Mouse (Mus musculus) heart, embryonic 12.5 days (tissue): ENCODE measurements around the gene Grid1. TPM values are rescaled to one million over a fixed set of nuclear protein-coding genes. Genes with fewer than 3 reads are reported as not detected.

ENCODE experiments used
- ATAC-seq: fragments of 200-750 bp; cut with Nextera tagmentation; 2 replicates; pipeline ENCODE4 v1.8.0; 2017; ENCODE audit warnings: moderate TSS enrichment, moderate library complexity; ENCODE audit not compliant: insufficient number of reproducible peaks, low FRiP score
- H3K27ac ChIP-seq: fragments of 300-500 bp; sonication (generic); 2 replicates; pipeline ENCODE4 v1.5.1; 2016; ENCODE audit warnings: mild to moderate bottlenecking, moderate library complexity; ENCODE audit not compliant: poor library complexity, severe bottlenecking
- H3K27me3 ChIP-seq: fragments of 300-500 bp; sonication (generic); replicated peaks from 2 replicates; pipeline ENCODE4 v1.6.1; 2016; ENCODE audit warnings: mild to moderate bottlenecking, moderate library complexity
- H3K36me3 ChIP-seq: fragments of 300-500 bp; sonication (generic); 2 replicates; pipeline ENCODE4 v1.6.1; 2016; ENCODE audit warnings: mild to moderate bottlenecking, moderate library complexity
- H3K4me1 ChIP-seq: fragments of 300-500 bp; sonication (generic); replicated peaks from 2 replicates; pipeline ENCODE4 v1.6.1; 2016; ENCODE audit warnings: mild to moderate bottlenecking
- H3K4me2 ChIP-seq: fragments of 300-500 bp; sonication (generic); 2 replicates; pipeline ENCODE4 v1.6.1; 2016; ENCODE audit warnings: mild to moderate bottlenecking, moderate library complexity
- H3K4me3 ChIP-seq: fragments of 300-500 bp; sonication (generic); 2 replicates; pipeline ENCODE4 v1.5.1; 2016; ENCODE audit warnings: mild to moderate bottlenecking
- H3K9ac ChIP-seq: fragments of 300-500 bp; sonication (generic); 2 replicates; pipeline ENCODE4 v1.6.1; 2016; ENCODE audit warnings: mild to moderate bottlenecking, moderate library complexity
- H3K9me3 ChIP-seq: fragments of 300-500 bp; sonication (generic); replicated peaks from 2 replicates; pipeline ENCODE4 v1.6.1; 2016; ENCODE audit warnings: mild to moderate bottlenecking, moderate library complexity
- WGBS: fragments of 180-500 bp; shearing (Covaris S2); methylation state at CpG from one replicate; pipeline ENCODE4 v1.1.7; 2016; 5-methylcytosine and 5-hydroxymethylcytosine counted together
- polyA plus RNA-seq: library from polyadenylated mRNA; unstranded; fragments of >200 nt; fragmentation: Nextera tagmentation; extraction: Ambion mirVana; gene quantifications from 2 replicates; pipeline ENCODE4 v1.2.1, GENCODE M21; 2016

The Grid1 gene
- polyA plus RNA-seq, 1 experiment from 2014 or later: 0.51 TPM

DNA sequence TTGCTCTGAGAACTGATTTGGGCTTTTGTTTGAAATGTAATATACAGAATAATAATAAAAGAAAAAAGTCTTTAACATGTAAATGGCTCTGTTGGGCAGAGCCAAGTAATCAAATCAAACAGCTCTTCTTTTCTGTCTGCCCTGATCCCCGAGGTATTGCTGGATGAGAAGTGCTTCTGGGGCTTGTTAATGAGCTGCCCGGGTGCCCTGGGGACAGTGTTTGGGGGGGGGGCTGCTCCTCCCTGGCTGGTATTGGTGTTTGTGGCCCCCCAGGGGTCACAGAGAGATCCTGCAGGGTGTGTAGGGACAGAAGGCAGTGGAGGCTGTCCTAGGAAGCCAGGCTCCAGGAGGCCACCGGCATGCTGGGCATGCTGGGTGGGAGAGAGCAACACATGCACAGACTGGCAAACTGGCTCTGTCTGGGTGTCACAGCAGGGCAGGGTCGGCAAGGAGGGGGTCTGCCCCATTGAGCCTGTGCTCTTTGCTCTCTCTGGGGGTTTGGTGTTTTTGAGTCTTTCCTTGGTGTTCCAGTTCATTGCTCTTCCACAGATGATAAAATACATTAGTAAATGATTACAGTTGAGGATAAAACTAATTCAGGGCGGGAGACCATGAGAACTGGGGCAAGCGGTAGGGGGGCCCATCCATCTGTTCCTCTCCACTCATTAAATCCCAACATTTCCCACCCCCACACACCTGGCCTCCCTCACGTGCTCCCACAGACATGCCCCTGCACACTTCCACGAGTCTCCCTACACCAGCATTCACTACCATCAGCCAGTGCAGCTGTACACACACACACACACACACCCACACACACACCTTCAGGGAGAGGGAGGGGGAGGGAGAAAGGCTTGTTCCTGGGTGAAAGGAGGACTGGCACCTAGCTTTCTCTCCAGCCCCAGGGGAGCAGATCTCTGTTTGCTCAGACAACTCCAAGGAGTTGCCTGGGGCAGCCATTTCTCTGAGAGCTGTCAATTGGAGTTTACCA is 60.8 kb downstream of the Grid1 start:
- Histone ChIP-seq H3K4me1 (no peaks in the 10 kb centered on the region), H3K9me3 (no peaks in the 10 kb centered on the region), H3K4me3 (no peak overlapping the region), H3K27ac (no peak overlapping the region), H3K4me2 (no peak overlapping the region), H3K9ac (no peak overlapping the region), H3K27me3 (peaks cover 36% of the 10 kb centered on the region), H3K36me3 (no peaks in the 10 kb centered on the region)
- 27% methylated on average over 8 of the region's 8 CpGs for WGBS
- no peak for ATAC-seq

- H3K4me1 ChIP-seq: no peaks in the 10 kb centered on the region
Observed at GRCm38 (mm10) chr14:34884194-34884593, 64.3 kb downstream of the Grid1 start.

GRCm38 (mm10) chr14:34884611-34885010 is 64.7 kb downstream of the Grid1 start:
- ATAC-seq: no peak
- peaks cover 36% of the 10 kb centered on the region for H3K27me3 ChIP-seq
- no peak overlapping the region for H3K9ac ChIP-seq

More at GRCm38 (mm10) chr14:34884194-34884593, 64.3 kb downstream of the Grid1 start:
- H3K36me3 ChIP-seq: no peaks in the 10 kb centered on the region
- no peaks in the 10 kb centered on the region for H3K9me3 ChIP-seq
- 89% methylated on average over 11 of the region's 11 CpGs for WGBS
- ATAC-seq: no peak
- H3K9ac ChIP-seq: no peak overlapping the region
- no peak overlapping the region for H3K4me2 ChIP-seq
- no peak overlapping the region for H3K27ac ChIP-seq
- peaks cover 36% of the 10 kb centered on the region for H3K27me3 ChIP-seq
- no peak overlapping the region for H3K4me3 ChIP-seq

DNA sequence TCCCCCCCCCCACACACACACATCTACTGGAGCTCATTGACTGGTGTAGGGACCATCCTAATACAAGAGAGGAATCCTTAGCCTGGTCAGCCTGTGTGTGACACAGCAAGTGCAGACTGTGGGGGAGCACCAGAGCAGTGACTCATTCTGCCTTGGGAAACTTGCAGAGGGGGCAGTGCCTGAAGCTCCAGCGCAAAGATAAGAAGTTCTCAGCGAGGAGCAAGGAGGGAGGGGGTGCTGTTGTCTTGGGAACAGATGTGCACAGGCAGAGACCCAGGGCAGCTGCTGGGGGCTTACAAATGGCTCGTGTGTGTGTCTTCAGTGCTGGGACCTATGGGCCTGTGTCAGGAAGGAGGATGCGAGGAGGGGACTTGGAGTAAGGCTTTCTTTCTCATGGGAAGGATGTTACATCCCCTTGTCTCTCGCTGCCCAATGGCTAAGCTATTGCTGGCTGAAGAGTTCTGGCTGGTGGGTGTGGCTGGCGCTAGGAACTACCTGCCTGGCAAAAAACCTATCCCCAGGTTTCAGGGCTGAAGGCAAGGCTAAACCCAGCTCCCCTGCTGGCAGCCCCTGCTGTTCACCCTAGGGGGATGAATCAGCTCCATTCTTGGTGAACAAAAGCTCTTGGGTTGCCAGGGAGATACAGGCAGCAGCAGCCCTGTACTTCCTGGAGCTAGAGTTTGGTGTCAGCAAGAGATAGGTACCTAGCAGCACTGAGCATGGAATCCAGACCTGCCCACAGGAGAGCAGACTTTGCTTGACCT is 72.0 kb downstream of the Grid1 start:
- H3K27me3 ChIP-seq: peaks cover 34% of the 10 kb centered on the region
- H3K27ac ChIP-seq: no peak overlapping the region
- no peak overlapping the region for H3K9ac ChIP-seq
- H3K9me3 ChIP-seq: no peaks in the 10 kb centered on the region
- no peaks in the 10 kb centered on the region for H3K36me3 ChIP-seq
- H3K4me3 ChIP-seq: no peak overlapping the region
- ATAC-seq: peak; percentile 46; the same call in 1 of the 2 replicates
- peaks cover 13% of the 10 kb centered on the region for H3K4me1 ChIP-seq
- 5% methylated on average over 6 of the region's 6 CpGs for WGBS
- H3K4me2 ChIP-seq: no peak overlapping the region

More at GRCm38 (mm10) chr14:34884611-34885010, 64.7 kb downstream of the Grid1 start:
- 85% methylated on average over 3 of the region's 3 CpGs for WGBS
- no peaks in the 10 kb centered on the region for H3K36me3 ChIP-seq
- H3K4me2 ChIP-seq: no peak overlapping the region
- no peak overlapping the region for H3K4me3 ChIP-seq
- H3K9me3 ChIP-seq: no peaks in the 10 kb centered on the region
- H3K27ac ChIP-seq: no peak overlapping the region
- no peaks in the 10 kb centered on the region for H3K4me1 ChIP-seq

DNA sequence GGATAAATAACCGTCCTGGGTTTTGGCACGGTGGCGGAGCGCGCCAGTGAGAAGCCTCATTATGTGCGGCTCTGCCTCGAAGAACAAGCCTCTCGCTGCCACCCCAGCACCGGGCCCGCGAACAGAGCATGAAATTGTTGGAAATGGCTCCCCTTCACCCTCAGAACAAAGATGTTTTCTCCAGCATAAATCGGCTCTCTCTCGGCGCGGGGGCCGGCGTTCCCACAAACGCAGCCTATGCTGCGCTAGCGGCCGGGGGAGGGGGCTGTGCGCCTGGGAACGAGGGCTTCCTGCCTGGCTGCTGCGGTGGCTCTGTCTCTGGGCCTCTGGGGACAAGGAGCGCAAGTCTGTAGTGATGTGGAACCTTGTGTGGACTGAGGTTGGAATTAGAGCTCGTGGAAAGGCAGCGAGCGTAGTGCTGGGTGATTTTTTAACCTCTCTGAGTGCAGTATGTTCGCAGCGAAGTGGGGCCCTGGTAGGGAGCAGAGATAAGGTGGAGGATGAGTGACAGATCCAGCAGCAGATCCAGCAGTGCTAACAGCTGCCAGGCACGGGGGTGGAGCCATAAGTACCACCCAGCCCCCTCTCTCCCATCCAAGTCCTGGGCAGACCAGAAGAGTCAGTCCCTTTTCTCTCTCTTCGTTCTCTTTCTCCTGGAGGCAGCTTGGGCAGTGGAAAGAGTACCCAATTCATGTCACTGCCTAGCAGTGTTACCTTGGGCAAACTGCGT is 76.5 kb downstream of the Grid1 start:
- Histone ChIP-seq H3K27ac (no peak overlapping the region), H3K9me3 (no peaks in the 10 kb centered on the region), H3K27me3 (peaks cover 55% of the 10 kb centered on the region), H3K9ac (peak overlapping the region; percentile 59; the same call in 1 of the 2 replicates), H3K36me3 (no peaks in the 10 kb centered on the region), H3K4me3 (peak overlapping the region; percentile 43), H3K4me2 (peak overlapping the region; percentile 84), H3K4me1 (peaks cover 12% of the 10 kb centered on the region)
- WGBS: 5% methylated on average over 33 of the region's 33 CpGs
- no peak for ATAC-seq

DNA sequence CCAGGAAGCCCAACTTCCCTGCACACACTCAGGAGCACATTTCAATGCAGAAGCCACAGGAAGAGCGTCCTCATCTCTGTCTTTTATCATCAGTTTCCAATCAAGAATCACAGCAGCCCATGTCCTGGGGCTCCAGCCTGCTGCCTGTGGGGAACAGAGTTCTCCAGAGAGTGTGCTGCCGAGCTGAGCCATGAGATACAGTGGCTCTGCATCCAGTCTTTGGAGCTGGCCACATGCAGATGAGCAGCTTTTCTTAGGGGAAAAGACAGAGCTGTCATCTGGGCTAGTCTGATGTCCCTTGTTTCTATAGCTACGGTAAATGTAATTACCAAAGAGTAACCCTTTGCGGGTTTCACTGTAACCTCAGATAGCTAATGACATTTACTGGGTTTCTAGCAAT is 83.9 kb downstream of the Grid1 start:
- ATAC-seq: no peak
- H3K9ac ChIP-seq: no peak overlapping the region
- 61% methylated on average over 4 of the region's 4 CpGs for WGBS
- no peak overlapping the region for H3K27ac ChIP-seq
- H3K36me3 ChIP-seq: no peaks in the 10 kb centered on the region
- no peak overlapping the region for H3K4me3 ChIP-seq
- no peaks in the 10 kb centered on the region for H3K9me3 ChIP-seq
- no peak overlapping the region for H3K4me2 ChIP-seq
- peaks cover 10% of the 10 kb centered on the region for H3K27me3 ChIP-seq
- H3K4me1 ChIP-seq: no peaks in the 10 kb centered on the region

DNA sequence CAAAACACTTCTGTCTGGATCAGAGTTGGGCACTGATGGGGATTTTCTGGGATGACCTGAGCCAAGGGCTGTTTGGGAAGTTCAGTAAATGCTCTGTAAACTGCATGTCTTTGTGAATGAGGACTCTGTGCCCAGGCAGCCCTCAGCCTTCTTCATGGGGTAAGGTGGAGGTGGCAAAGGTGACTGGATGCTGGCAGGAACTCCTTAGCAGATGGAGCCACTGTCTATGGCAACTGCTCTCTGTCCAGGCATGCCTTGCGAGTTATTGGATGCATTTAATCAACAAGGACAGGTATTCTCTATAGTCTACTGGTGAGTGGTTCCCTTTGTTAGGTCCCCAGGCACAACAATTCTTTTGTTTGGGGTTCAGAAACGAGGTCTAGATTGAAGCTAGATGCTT is 85.8 kb downstream of the Grid1 start:
- peaks cover 6% of the 10 kb centered on the region for H3K27me3 ChIP-seq
- H3K9me3 ChIP-seq: no peaks in the 10 kb centered on the region
- H3K4me1 ChIP-seq: no peaks in the 10 kb centered on the region
- no peak overlapping the region for H3K4me3 ChIP-seq
- no peak overlapping the region for H3K4me2 ChIP-seq
- 61% methylated on average over 2 of the region's 2 CpGs for WGBS
- no peak overlapping the region for H3K9ac ChIP-seq
- no peak for ATAC-seq
- H3K27ac ChIP-seq: no peak overlapping the region
- no peaks in the 10 kb centered on the region for H3K36me3 ChIP-seq

DNA sequence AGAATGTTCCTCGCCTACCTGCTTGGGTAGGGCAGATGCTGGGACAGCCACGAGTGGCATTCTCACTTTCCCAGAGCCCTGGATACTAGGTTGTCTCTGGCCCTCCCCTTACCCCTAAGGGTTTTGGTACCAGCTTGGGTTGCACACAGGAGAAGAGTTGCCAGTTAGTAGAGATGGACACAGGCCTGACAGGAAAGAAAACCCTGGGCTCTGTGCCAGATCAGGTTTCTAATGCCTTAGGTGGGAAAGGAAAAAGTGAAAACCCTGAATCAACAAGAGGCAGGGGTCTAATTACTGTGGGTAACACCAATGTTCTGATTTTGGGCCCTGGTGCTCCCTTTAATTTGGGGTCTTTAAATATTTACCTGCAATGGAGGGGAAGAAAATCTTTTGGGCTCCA is 88.5 kb downstream of the Grid1 start:
- Histone ChIP-seq H3K27me3 (no peaks in the 10 kb centered on the region), H3K9ac (no peak overlapping the region), H3K4me2 (no peak overlapping the region), H3K4me3 (no peak overlapping the region), H3K27ac (no peak overlapping the region), H3K9me3 (no peaks in the 10 kb centered on the region), H3K4me1 (no peaks in the 10 kb centered on the region), H3K36me3 (no peaks in the 10 kb centered on the region)
- ATAC-seq: no peak
- 78% methylated on average over 2 of the region's 2 CpGs for whole genome bisulfite sequencing

DNA sequence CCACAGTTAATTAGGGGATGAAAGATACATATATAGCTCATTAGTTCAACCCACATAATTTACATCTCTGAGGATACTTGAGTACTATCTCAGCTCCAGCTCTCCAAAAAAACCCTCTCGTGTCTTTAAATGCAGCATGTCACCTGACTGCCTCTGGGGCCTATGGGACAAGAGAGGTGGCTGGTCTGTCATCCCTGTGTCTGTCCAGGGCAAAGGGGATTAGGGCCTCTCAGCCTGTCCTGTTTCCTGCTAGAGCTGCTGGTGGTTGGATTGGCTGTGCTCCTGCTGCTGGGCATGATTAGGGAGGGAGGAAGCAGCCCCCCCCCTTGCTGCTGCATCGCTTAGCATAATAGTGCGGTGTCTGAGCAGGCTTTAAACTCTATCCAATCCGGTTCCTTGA is 88.9 kb downstream of the Grid1 start:
- Histone ChIP-seq H3K4me3 (no peak overlapping the region), H3K4me1 (no peaks in the 10 kb centered on the region), H3K9me3 (no peaks in the 10 kb centered on the region), H3K4me2 (no peak overlapping the region), H3K27me3 (no peaks in the 10 kb centered on the region), H3K27ac (no peak overlapping the region), H3K36me3 (no peaks in the 10 kb centered on the region), H3K9ac (no peak overlapping the region)
- WGBS: 42% methylated on average over 4 of the region's 4 CpGs
- peak; percentile 51; the same call in 1 of the 2 replicates for ATAC-seq

DNA sequence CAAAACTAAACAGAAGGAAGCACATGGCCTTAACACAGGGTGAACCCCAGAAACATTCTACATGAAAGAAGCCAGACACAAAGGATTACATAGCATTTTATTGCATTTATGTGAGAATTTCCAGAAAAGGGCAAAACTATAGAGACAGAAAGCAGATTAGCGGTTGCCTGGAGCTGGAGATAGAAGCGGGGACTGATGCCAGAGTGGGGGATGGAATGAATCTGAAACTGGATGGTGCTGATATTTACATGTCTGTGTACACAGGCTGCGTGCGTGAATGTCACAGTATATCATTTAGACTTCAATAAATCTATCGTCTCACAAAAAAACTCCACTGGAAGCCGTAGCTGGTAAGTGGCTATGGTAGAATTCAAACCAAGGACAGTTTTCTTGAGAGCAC is 96.4 kb downstream of the Grid1 start:
- H3K36me3 ChIP-seq: no peaks in the 10 kb centered on the region
- 80% methylated on average over 6 of the region's 6 CpGs for WGBS
- no peaks in the 10 kb centered on the region for H3K9me3 ChIP-seq
- no peak for ATAC-seq
- H3K27ac ChIP-seq: no peak overlapping the region
- no peaks in the 10 kb centered on the region for H3K4me1 ChIP-seq
- H3K9ac ChIP-seq: no peak overlapping the region
- H3K4me3 ChIP-seq: no peak overlapping the region
- H3K27me3 ChIP-seq: no peaks in the 10 kb centered on the region
- no peak overlapping the region for H3K4me2 ChIP-seq

DNA sequence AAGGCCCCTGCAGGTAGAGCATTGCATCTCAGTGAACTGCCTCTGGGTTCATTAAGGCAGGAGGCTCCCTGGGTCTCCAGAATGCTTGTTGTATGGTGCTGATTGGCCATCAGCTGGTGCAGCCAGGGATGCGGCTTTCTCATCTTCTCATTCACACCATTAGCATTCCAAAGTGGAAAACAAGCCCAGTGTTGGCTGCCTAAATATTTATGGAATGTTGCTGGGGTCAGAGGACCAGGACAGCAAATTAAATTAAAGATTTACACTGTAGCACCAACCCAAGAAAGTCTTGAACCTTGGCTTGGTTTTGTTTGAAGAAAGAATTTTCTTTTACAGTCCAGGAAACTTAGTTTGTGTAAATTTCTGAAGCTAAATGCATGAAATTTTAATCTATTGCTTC is 97.2 kb downstream of the Grid1 start:
- Histone ChIP-seq H3K9me3 (no peaks in the 10 kb centered on the region), H3K4me2 (no peak overlapping the region), H3K9ac (no peak overlapping the region), H3K4me3 (no peak overlapping the region), H3K4me1 (no peaks in the 10 kb centered on the region), H3K36me3 (no peaks in the 10 kb centered on the region), H3K27me3 (no peaks in the 10 kb centered on the region), H3K27ac (no peak overlapping the region)
- no peak for ATAC-seq
- 42% methylated on average over 1 of the region's 1 CpGs for WGBS
